Mouse (Mus musculus) brain, embryonic 14.5 days (tissue): ENCODE measurements around the gene Marveld1. TPM values are rescaled to one million over a fixed set of nuclear protein-coding genes. Genes with fewer than 3 reads are reported as not detected.

ENCODE experiments used
- DNase-seq: peaks from one replicate; pipeline ENCODE4 v3.0.0-alpha.2; 2011; ENCODE audit warnings: low read depth
- CTCF ChIP-seq: fragments of 200-500 bp; IDR thresholded peaks from 2 replicates; pipeline ENCODE4 v1.5.1; 2012; ENCODE audit warnings: inconsistent platforms, mild to moderate bottlenecking, moderate library complexity, borderline replicate concordance; ENCODE audit not compliant: insufficient read depth, insufficient read length; ENCODE audit errors: extremely low read depth
- POLR2A ChIP-seq: fragments of 200-500 bp; IDR thresholded peaks from 2 replicates; pipeline ENCODE4 v1.6.1; 2012; ENCODE audit warnings: mild to moderate bottlenecking, inconsistent platforms, borderline replicate concordance; ENCODE audit not compliant: poor library complexity, insufficient read depth, insufficient read length, severe bottlenecking; ENCODE audit errors: extremely low read depth
- polyA plus RNA-seq: library from polyadenylated mRNA; depleted of rRNA; stranded (reverse); fragments of >200 nt; gene quantifications from 2 replicates; pipeline ENCODE4 v1.2.3, GENCODE M21; 2012

Marveld1 gene
- polyA plus RNA-seq, 1 experiment, result 16.7 TPM

DNA sequence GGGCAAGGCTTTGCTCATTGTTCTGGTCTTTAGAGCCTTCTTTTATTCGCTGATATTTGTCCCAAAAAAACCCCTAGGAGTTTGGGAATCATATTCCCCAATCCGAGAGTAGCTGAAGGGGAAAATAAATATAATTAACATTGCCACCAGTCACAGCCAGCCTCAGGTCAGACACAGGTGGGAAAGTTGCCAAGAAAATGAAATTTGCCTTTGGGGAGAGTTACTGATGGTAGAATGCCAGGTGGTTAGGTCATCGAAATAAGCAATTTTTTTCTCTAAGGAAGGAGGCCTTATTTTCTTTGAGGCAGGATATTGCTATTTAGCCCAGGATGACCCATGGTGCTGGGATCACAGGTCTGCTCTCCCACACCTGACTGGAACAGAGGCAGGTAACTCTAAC is 19.6 kb downstream of the Marveld1 start:
- no peak for DNase-seq

DNA sequence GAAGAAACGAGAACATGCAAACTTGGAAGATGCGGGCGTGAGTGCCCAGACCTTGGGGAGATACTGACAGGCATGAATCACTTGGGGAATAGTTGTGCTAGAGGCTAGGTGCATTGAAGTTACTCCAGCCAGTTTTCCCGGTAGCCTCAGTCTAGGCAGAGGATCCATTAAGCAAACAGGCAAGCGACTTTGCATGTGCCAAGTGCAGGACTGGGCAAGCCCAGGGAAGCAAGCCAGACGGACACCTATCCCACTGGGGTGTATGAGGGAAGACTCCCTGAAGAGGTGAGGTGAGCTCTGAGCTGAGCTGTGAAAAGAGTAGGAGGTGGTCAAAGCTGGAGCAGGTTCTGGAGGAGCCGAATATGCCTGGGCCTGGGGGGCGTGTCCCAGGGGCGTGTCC is 20.3 kb downstream of the Marveld1 start:
- no peak for TF ChIP-seq POLR2A
- TF ChIP-seq CTCF, result no peak
- DNase-seq, result no peak

More for the DNA sequence above, 19.6 kb downstream of the Marveld1 start:
- TF ChIP-seq POLR2A (no peak), CTCF (no peak)

DNA sequence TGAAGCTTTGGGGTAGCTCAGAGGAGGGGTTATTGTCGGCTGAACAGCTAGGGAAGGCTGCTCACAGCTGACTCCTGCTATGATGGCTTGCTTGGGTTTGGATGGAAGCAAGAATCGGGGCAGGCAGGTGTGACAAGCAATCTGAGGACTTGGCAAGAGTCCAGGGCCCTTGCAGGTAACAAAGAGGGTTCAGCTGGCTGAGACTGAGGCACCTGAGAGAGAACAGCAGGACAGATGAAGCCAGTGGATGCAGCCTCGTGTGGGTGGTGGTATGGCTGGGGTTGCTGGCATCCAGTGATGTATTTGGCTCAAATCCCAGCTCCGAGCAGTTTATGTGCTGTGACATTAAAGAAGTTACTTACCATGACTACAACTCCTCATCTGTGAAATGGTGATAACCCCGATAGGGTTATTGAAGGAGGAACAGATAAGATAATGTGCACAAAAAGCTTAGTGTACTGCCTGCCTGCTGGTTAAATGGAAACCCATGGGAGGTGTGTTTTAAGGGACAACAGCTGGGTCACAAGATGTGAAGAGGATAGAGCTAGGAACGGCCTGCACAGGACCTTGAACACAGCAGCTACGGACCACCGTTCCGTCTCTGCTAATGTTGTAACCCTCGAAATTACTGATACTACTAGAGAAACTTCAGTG is 22.2 kb downstream of the Marveld1 start:
- no peak for DNase-seq
- TF ChIP-seq POLR2A (no peak), CTCF (no peak)

DNA sequence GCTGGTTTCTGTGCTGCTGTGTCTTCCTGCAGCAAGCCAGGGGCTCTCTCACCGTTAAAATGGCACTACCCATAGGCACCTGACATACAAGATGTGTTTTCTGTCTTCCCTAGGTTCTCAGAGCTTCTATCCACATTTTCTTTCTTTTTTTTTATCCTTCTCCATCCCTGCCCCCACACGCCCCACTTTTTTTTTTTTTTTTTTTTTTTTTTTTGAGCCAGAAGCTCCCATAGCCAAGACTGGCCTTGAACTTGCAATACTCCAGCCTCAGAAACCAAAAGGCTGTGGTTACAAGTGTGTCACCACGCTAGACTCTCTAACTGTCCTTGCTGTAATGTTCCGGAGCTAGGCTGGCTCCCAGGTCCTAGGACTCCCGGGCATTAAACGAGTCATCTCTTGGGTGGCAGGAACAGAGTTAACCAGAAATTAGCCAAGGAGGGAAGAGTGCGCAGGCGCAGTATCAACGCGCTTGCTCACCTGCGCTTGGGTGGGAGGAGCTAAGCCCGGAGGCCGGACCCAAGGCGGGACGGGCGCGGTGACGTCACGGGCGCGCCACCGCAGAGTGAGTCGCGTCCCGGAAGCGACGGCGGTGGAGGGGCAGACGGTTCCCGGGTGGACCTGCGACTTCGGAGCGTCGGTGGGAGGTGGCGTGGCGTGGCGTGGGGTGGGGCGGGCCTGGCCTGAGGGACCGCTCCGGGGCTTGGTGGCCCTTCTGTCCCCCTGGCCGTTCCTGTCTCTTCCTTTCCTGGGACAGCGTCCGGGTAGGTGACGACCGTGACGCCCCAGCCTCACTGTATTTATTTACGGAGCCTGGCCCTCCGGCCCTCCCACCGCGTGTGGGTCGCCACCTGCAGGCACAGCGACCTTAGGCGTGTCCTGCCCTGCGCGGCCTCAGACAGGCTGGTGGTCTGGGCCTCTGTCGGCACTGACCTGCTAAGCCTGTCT is 23.1 kb downstream of the Marveld1 start:
- TF ChIP-seq POLR2A, result peak; percentile 92
- no peak for TF ChIP-seq CTCF
- peak; percentile 98 for DNase-seq

DNA sequence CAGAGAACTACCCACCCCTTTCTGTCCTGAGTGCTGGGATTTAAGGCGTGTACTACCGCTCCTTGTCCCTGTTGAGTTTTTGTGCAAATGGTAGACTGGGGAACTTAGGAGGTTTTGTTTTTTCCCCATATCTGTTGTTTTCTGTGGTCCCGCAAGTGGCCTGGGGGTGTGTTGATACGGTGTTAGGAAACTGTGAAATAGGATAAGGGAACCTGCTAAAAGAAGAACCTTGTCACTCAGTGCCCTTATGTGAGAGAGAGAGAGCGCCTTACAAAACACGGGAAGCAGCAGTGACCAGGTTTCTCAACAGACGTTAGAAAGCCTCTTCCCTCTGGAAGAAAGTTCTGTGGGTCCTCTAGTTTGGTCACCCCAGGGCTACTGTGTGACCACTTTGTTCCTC is 29.6 kb downstream of the Marveld1 start:
- TF ChIP-seq POLR2A (no peak), CTCF (no peak)
- no peak for DNase-seq

DNA sequence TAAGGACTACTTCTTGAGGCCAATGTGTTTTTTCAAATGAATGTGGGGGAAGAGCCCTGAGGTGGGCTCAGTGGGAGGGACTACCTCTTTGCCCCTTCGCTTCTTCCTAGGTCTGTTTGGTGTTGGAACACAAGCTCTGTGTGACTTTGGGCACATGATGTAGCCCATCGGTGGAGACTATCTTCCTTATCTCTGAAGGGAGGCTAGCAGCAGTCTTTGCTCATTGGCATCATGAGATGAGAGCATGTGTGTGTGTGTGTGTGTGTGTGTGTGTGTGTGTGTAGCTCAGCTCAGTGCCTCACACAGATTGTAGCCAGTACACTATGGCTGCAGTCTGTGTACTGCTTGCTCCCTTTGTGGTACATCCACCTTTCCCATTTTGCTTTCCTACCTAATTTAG is 30.3 kb downstream of the Marveld1 start:
- no peak for TF ChIP-seq POLR2A
- no peak for TF ChIP-seq CTCF
- no peak for DNase-seq

DNA sequence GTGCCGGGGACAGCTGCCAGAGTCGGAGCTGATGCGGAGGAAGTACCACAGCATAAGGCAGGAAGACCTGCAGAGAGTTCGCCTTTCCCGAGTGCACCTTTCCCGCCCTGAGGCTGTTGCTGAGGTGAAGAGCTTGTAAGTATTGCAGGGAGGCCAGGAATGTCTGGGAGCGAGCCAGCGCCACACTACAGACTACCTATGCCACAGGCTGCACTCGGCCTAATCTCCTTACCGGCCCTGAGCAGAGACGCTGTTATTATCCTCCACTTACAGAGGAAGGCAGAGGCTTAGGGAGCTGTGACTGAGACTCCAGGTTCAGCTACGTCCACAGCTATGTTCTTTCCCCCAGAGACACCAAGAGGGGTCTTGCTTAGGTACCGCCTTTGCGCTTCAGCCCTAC is 32.2 kb downstream of the Marveld1 start:
- no peak for DNase-seq
- TF ChIP-seq CTCF (no peak), POLR2A (no peak)

DNA sequence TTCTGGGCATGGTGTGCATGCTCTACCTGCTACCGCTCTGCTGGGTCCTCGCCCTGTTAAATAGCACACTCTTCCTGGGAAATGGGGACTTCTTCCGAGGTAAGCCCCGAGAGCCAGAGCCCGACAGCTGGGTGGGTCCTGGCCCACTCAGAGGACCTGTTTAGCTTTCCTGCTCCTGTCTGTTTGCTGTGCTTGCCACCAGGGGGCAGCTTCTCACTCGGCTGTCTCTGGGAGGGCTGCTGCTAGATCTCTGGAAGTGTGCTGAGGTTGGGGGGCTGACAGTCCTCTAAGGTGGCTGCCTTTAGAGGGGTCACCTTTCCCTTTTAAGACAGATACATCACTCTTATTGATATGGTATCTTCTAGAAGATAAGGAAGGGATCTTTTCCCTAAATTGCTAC is 35.5 kb downstream of the Marveld1 start:
- TF ChIP-seq POLR2A, result no peak
- TF ChIP-seq CTCF, result peak; percentile 74
- peak; percentile 23 for DNase-seq

DNA sequence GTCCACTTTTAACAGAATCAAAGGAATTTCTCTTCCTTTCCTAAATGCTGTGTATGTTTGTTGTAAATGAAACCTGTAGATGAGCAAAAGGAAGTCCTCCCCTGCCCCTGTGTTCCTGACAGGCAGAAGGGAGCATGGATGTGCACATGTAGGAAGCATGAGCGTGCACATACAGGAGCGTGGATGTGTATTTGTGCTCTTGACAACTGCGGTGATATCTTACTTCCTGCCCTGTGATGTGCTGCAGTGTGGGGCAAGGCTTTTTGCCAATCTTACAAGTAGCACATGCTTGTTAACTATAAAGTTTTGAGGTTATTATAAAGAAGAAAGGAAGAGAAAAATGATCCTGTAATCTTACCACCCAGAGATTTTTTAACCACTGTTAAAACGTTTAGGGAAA is 42.5 kb downstream of the Marveld1 start:
- TF ChIP-seq POLR2A, result no peak
- TF ChIP-seq CTCF, result no peak
- DNase-seq, result no peak

DNA sequence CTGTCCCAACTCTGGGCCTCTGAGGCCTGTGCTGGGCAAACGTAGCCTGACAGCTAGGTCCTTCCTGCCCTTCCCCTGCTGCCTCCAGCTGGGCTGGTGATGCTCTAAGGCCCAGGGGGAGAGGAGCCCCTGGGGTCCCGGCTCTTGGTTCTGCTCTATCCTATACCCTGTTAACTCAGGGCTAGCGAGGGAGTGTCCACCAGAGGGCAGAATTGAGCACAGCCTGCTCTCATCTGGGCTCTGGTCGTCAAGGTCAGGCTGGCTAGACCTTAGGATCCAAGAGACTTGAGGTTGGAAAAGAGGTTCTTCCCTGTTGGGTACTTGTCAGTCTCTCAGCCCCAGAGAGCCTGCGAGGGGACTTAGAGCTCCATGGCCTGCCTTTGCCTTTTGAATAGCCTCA is 43.3 kb downstream of the Marveld1 start:
- DNase-seq, result peak; percentile 55
- TF ChIP-seq POLR2A (no peak), CTCF (peak; percentile 86)

DNA sequence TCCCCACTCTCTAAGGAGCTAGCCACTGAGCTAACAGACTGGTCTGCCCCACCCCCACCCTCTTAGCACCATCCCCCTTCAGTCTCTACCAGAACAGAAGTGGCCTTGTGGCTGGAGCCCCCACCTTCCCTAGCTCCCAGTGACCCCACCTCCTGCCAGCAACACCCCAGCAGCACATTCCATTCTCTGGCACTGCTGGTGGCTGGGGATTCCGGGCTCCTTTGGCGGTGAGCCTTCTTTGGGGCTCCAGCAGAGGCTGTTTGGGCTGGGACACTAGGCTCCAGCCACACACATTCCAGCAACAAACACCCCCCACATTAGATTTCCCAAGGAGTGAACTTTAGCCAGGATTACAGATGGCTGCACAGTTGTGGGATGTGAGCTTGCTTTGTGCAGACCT is 46.1 kb downstream of the Marveld1 start:
- peak; percentile 31 for DNase-seq
- TF ChIP-seq CTCF, result no peak
- no peak for TF ChIP-seq POLR2A
